Mouse (Mus musculus): ENCODE data around the gene Lrrfip1.

DNA sequence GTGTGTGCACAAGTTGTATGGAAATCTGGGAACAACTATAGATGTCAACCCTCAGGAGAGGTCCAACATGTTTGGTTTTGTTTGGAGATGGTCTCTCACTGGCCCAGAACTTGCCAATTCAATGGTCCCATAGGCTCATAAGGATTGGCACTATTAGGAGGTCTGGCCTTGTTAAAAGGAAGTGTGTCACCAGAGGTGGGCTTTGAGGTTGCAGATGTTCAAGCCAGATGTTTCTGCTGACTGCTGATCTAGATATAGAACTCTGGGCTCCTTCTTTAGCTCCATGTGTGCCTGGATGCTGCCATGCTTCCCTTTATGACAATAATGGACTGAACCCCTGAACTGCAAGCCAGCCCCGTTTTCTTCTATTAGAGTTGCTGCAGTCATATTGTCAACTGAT lies 31.8 kb downstream of the Lrrfip1 start:
- no peak for TF ChIP-seq CTCF (IDR thresholded peaks at IDR 0.05; ENCODE audit: low read depth)
- TF ChIP-seq EP300 (optimal IDR thresholded peaks at IDR 0.05) = no peak

Measured in stomach, postnatal 0 days (tissue).